Comparison of ENCODE assay signal across 29 mouse cellular contexts in the genomic region with DNA sequence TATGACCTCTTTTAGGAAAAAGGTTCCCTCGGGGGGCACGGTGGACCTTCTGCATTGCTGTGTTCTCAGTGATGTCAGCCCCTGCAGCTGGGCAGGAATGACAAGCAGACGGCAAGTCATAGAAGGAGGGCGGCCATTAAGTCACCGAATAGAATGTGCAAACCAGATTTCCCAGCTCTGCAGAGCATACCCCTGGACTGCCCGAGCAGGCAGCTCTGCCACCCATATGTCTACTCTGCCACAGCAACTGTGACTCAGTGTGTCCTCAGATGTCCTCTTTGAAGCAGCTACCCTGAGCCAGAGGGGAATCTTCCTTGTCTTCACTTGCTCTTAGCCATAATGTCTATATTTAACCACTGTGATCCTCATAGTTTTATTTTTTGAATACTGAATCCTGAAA.
DNase-seq lines count a peak whose midpoint lies in the region; ATAC-seq and TF ChIP-seq lines count a peak whose summit lies in the region.
"Had no signal": no experiment of that assay in that cellular context is flagged by ENCODE, and none has a peak within 500 bp of the region (broad histone marks: within the 10 kb centered on the region; RNA-seq: fewer than 3 reads in every experiment).

No protein-coding gene starts in this region.

- ATAC-seq in frontal cortex, adult (ENCODE audit: low TSS enrichment): peak; percentile 97
- ATAC-seq: forebrain, embryonic 16.5 days; intestine, postnatal 0 days; lung, postnatal 0 days had no signal

- TF ChIP-seq CTCF in layer of hippocampus, adult 2 months (conservative IDR thresholded peaks at IDR 0.05): no peak

- DNase-seq in frontal cortex, postnatal 14 days (ENCODE audit: low spot score in 2 of 2): no peak
- no peak for DNase-seq in layer of hippocampus, adult 2 months (ENCODE audit: low spot score in 2 of 2)
- no peak for DNase-seq in layer of hippocampus, postnatal 10 days (ENCODE audit: low spot score in 2 of 2)
- DNase-seq in right cerebral cortex, adult 18-20 months: peak; percentile 75
- no peak for DNase-seq in right cerebral cortex, postnatal 4 days
- peak; percentile 51 to 72 for DNase-seq in right cerebral cortex, postnatal 10 days (ENCODE audit: low spot score in 2 of 2)
- no peak for DNase-seq in cerebellum, adult 11 months
- DNase-seq: adrenal gland, adult 8-10 months; cerebellum, adult 9-11 months; gastrocnemius, postnatal 10 days; heart, postnatal 4 days; kidney, adult 9 months; kidney, postnatal 10 days; liver, embryonic 13.5 days; lung, adult 18-20 months; lung, postnatal 4 days; thymus, postnatal 25 days had no signal

- peak overlapping the region; percentile 57 for H3K27ac ChIP-seq in layer of hippocampus, adult 2 months
- H3K27ac ChIP-seq: embryonic facial prominence, embryonic 13.5 days; forebrain, embryonic 10.5 days; hindbrain, embryonic 14.5 days; limb, embryonic 15.5 days; liver, embryonic 13.5 days; midbrain, embryonic 12.5 days; neural tube, embryonic 13.5 days; stomach, embryonic 15.5 days had no signal

- H3K4me3 ChIP-seq in layer of hippocampus, adult 2 months: no peak overlapping the region
- H3K4me3 ChIP-seq: embryonic facial prominence, embryonic 13.5 days; forebrain, embryonic 10.5 days; limb, embryonic 15.5 days; liver, embryonic 13.5 days; megakaryocyte, embryonic 14.5 days; midbrain, embryonic 12.5 days; neural tube, embryonic 13.5 days; stomach, embryonic 15.5 days had no signal

Comparison
In these comparisons a context has a peak if more than half of its experiments do, and no peak if none do; other contexts are left out.
1. DNase-seq: peak in right cerebral cortex, adult 18-20 months (single experiment) and right cerebral cortex, postnatal 10 days (2 of 2); none in frontal cortex, postnatal 14 days (0 of 2), layer of hippocampus, adult 2 months (0 of 2), layer of hippocampus, postnatal 10 days (0 of 2), right cerebral cortex, postnatal 4 days (single experiment) and cerebellum, adult 11 months (single experiment).